Mouse (Mus musculus): ENCODE measurements around the gene Nr1d2. TPM values are rescaled to one million over a fixed set of nuclear protein-coding genes. Genes with fewer than 3 reads are reported as not detected.
"Not testable (repeated sequence)": the region's sequence is repeated elsewhere in the genome, so short reads cannot be mapped to it uniquely, and the experiment has no call there.

The Nr1d2 gene
- polyA plus RNA-seq (2015; fragmentation: Nextera tagmentation; extraction: Ambion mirVana), result 9.6 and 9.9 TPM in 2 replicates

DNA sequence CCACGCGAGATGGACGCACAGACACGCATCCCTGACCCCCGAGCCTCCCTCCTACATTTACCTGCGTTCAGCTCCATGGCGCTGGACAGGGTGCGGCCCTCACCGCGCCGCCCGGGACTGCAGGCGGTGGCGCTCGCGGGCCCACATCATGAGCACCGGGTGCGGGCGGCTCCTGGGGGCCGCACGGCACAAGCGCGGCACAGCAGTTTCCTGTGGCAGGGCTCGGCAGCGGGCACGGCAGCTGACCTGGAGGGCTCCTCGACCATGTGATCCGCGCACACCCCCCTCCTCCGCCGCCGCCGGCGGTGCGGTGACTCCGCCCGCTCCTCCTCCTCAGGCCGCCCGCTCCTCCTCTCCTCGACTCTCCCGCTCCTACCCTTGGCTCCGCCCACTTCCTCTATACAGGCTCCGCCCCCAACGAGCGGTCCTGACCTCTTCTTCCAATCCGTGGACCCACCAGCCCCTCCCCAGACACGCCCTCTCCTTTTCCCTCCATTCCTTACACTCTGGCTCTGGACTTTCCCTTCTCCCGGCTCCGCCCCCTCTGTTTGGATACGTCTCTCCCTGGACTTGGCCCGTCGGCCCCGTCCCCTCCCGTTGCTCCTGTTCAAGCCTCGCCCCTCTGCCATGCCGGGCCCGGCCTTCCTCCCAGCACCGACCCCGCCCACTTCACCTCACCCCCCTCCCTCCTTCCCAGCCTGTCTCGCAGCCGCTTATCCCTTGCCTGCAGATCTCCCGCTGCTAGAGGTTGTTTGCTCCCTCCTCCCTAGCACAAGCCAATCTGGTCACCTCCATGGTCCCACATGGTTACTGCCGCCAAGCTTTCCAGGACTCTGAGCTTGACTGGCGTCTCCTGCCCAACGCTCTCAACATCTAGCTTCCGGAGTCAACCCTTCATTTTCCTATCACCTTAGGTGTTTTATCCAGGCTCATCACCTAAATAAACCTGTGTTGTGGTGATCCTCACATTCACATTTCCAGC, at the start of gene Nr1d2:
Gene Nr1d2, minus strand, starts transcription at position 378 of the 982 bp plus-strand sequence.
- Histone ChIP-seq H3K4me1 (peaks cover 13% of the 10 kb centered on the region; the same call in 1 of the 2 replicates), H3K27me3 (no peaks in the 10 kb centered on the region), H3K9ac (peak within 1 kb of the TSS; percentile 61), H3K4me3 (replicated peaks) (peak within 1 kb of the TSS; percentile 69), H3K4me2 (peak within 1 kb of the TSS; percentile 76), H3K36me3 (no peaks in the 10 kb centered on the region), H3K27ac (peak within 1 kb of the TSS; percentile 94), H3K9me3 (replicated peaks) (no peaks in the 10 kb centered on the region)
- peak; percentile 95 for ATAC-seq (replicated peaks; ENCODE audit: low FRiP score)
- WGBS, result under 1% methylated on average over 66 of the region's 66 CpGs

DNA sequence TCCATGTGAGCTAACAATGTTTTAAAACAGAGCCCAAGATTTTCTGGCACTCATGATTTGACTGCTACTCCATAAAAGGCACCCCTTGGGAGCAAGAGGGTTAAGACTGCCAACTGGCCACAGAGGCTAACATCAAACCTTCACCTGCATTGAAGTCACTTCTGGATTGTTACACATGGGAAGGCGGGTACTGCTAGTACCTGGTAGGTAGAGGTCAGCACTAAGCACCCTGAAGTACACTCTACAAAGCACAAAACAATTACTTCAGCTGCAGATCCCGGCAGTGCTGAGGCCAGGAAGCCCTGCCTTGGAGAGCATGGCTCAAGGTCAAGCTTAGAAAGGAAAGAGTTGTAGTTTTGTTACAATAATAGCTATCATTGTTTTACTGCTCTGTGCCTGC, 48.5 kb upstream of the Nr1d2 start:
- no peak overlapping the region for H3K4me2 ChIP-seq
- no peaks in the 10 kb centered on the region for H3K4me1 ChIP-seq
- 68% methylated on average over 2 of the region's 2 CpGs for WGBS
- H3K27me3 ChIP-seq, result no peaks in the 10 kb centered on the region
- H3K27ac ChIP-seq, result no peak overlapping the region
- peaks cover 16% of the 10 kb centered on the region for H3K36me3 ChIP-seq
- no peak overlapping the region for H3K9ac ChIP-seq
- H3K9me3 ChIP-seq (replicated peaks), result no peaks in the 10 kb centered on the region
- no peak overlapping the region for H3K4me3 ChIP-seq (replicated peaks)
- ATAC-seq (replicated peaks; ENCODE audit: low FRiP score), result no peak

DNA sequence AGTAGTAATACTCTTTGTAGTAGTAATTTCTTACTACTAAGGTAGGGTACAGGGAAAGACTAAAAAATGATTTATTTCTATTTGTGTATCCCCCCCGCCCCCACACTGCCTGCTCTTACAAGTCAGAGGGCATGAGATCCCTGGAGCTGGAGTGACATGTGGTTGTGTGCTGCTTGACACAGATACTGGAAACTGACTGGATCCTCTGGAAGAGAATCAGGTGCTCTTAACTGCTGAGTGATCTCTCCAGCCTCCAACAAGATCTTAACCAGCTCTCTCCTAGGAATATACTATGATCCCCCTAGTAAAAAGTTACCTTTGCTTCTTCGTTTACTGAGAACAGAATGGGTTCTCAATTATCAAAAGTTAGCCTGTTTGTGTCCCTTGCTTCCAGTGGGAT, 47.5 kb upstream of the Nr1d2 start:
- Histone ChIP-seq H3K27ac (no peak overlapping the region), H3K4me1 (no peaks in the 10 kb centered on the region), H3K4me3 (replicated peaks) (no peak overlapping the region), H3K36me3 (peaks cover 26% of the 10 kb centered on the region), H3K4me2 (no peak overlapping the region), H3K9ac (no peak overlapping the region), H3K27me3 (no peaks in the 10 kb centered on the region), H3K9me3 (replicated peaks) (no peaks in the 10 kb centered on the region)
- ATAC-seq (replicated peaks; ENCODE audit: low FRiP score), result no peak
- 92% methylated on average over 2 of the region's 2 CpGs for WGBS

DNA sequence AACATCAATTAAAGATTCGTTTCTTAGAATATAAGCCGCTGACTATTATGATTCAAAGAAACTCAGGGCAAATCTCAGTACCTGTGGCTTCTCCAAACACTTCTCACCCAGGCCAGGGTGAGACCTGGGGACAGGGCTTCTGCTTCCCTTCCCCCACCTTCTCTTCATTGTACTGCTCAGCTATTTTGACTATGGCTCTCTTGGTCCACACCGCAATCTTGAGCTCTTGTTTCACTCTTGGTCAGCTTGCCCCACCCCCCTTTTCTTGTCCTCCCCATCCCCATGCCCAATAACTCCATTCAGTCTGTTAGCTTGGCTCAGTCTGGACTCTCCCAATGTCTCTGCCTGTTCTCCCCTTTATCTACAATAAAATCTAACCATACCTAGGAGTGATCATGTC, 46.5 kb upstream of the Nr1d2 start:
- peaks cover 32% of the 10 kb centered on the region for H3K36me3 ChIP-seq
- no peak overlapping the region for H3K4me3 ChIP-seq (replicated peaks)
- H3K4me2 ChIP-seq, result no peak overlapping the region
- no peak overlapping the region for H3K9ac ChIP-seq
- 82% methylated on average over 3 of the region's 3 CpGs for WGBS
- no peaks in the 10 kb centered on the region for H3K9me3 ChIP-seq (replicated peaks)
- ATAC-seq (replicated peaks; ENCODE audit: low FRiP score), result no peak
- H3K27me3 ChIP-seq, result no peaks in the 10 kb centered on the region
- no peaks in the 10 kb centered on the region for H3K4me1 ChIP-seq
- H3K27ac ChIP-seq, result no peak overlapping the region

DNA sequence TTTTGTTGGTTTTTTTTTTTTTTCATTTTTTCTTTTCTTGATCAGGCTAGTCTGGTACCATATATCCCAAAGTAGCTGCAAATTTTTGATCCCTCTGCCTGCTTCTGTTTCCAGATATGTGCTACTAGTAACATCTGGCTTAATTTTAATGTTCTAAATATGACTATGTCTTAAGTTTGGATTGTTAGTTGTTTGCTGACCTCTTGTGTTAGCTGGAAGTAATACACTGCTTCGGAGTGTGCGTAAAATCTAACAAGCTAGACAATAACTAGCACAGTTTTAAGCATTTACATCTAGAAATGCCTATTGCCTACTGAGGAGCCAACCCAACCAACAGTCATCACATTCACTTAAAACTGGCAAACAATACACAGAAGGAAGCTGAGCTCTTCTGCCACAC, 45.7 kb upstream of the Nr1d2 start:
- ATAC-seq (replicated peaks; ENCODE audit: low FRiP score), result no peak
- Histone ChIP-seq H3K27ac (no peak overlapping the region), H3K9ac (no peak overlapping the region), H3K4me1 (no peaks in the 10 kb centered on the region), H3K9me3 (replicated peaks) (no peaks in the 10 kb centered on the region), H3K4me2 (no peak overlapping the region), H3K36me3 (peaks cover 40% of the 10 kb centered on the region), H3K4me3 (replicated peaks) (no peak overlapping the region), H3K27me3 (no peaks in the 10 kb centered on the region)
- 88% methylated on average over 2 of the region's 2 CpGs for WGBS

DNA sequence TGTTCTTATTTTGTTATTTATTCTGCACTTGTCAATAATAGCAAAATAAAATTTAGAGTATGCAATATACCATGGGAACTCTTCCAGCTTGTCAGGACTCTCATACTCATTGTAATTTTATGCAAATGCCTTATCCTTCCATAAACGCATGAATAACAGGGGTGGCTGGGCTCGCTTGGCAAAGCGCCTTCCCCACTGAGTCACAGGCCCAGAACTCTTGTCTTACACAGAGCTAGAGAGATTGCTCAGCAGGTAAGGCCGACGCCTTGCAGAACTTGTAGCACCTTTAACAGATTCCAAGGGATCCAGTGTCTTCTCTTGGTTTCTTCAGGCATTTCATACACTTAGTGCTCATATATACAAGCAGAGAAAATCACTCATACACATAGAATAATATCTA, 41.4 kb upstream of the Nr1d2 start:
- Histone ChIP-seq H3K4me2 (no peak overlapping the region), H3K27ac (no peak overlapping the region), H3K4me3 (replicated peaks) (no peak overlapping the region), H3K27me3 (no peaks in the 10 kb centered on the region), H3K9me3 (replicated peaks) (no peaks in the 10 kb centered on the region), H3K36me3 (peaks cover 70% of the 10 kb centered on the region), H3K4me1 (no peaks in the 10 kb centered on the region), H3K9ac (no peak overlapping the region)
- no peak for ATAC-seq (replicated peaks; ENCODE audit: low FRiP score)
- WGBS, result 94% methylated on average over 5 of the region's 5 CpGs

DNA sequence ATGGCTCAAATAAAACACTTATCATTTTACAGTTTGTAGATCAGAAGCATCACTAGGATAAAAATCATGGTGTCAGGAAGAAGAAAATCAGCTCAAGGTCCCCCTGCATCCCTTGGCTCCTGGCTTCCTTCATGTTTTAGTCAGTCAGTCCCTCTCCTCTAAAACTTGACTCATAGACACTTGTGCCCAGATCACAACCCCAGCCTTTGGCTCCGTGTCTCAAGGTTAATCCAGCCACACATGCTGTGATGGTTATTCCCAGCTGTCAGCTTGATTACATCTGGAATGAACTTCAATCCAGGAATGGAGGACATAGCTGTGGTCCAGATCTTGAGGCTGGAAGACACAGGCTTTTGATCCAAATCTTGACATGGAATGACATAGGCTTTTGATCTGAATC, 35.6 kb upstream of the Nr1d2 start:
- H3K4me3 ChIP-seq (replicated peaks), result no peak overlapping the region
- 94% methylated on average over 1 of the region's 1 CpGs for WGBS
- no peaks in the 10 kb centered on the region for H3K9me3 ChIP-seq (replicated peaks)
- no peaks in the 10 kb centered on the region for H3K27me3 ChIP-seq
- H3K4me2 ChIP-seq, result no peak overlapping the region
- H3K9ac ChIP-seq, result no peak overlapping the region
- ATAC-seq (replicated peaks; ENCODE audit: low FRiP score), result no peak
- peaks cover 8% of the 10 kb centered on the region for H3K4me1 ChIP-seq
- H3K27ac ChIP-seq, result no peak overlapping the region
- peaks cover 31% of the 10 kb centered on the region for H3K36me3 ChIP-seq

DNA sequence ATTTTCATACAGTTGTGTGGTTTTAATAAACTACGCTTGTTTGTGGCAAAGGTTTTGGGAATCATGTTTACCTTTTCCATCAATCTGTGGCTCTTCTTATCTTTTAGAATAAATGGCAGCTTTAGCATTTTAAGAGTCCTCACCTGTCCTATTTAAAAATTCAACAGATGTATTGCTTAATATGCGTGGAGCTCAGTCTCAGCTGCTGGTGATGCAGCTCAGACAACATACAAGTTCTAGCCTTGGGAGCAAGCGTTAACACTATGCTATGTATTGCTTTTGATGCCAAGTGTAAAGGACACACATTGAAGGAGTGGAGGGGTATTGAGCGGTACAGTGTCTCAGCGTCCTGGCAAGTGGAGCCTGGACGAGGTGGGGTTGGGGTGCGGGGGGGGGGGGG, 32.7 kb upstream of the Nr1d2 start:
- peak overlapping the region; percentile 88 for H3K4me3 ChIP-seq (replicated peaks)
- peak overlapping the region; percentile 84 for H3K27ac ChIP-seq
- peak overlapping the region; percentile 63 for H3K9ac ChIP-seq
- H3K4me1 ChIP-seq, result peaks cover 15% of the 10 kb centered on the region
- H3K4me2 ChIP-seq, result peak overlapping the region; percentile 76
- WGBS, result 8% methylated on average over 6 of the region's 7 CpGs
- no peak for ATAC-seq (replicated peaks; ENCODE audit: low FRiP score)
- H3K9me3 ChIP-seq (replicated peaks), result no peaks in the 10 kb centered on the region
- H3K27me3 ChIP-seq, result no peaks in the 10 kb centered on the region
- peaks cover 28% of the 10 kb centered on the region for H3K36me3 ChIP-seq

DNA sequence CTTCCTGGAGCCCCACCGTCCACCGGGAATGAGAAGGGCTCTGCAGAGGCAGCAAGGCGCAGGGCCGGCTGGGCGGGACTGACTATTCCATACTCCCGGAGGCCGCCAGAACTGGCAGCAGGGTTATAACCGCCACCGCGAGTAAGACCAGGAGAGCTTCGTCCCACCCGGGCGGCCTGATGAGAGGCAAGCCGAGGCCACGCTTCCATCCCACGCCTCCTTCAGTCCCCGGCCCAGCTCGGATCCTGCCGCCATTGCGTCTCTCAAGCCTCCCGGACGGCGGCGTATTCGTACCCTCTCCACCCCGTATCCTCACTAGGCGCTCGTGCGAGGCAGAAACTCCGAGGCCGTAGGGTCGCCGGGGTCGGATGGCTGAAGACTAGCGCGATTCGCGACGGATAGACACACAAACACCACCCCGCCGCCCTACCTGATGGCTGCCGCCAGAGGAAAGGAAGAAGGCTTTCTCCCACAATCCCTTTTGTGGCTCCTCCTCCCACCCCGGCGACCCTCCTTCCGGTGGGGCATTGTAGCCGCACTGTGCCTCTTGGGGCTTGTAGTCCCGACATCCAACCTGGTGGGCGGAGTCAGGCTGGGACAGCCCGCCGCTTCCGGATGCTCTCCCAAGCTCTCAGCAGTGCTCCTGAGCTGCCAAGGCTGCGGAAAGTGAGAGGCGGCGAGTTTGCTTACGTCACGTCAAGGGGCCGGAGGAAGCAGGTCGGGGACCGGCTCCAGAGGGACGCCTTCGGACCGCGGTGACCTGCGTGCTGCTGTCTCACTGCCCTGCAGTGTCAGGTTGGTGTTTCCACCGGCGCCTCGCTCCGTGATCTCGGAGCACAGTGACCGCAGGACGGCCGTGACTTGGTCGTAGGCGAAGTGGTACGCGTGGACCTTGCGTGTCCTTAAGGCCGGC, 31.9 kb upstream of the Nr1d2 start, which contains the start of the genes Nkiras1 and Rpl15:
Gene Nkiras1, plus strand, starts transcription at position 608 of the 913 bp plus-strand sequence.
Gene Rpl15, minus strand, starts transcription at position 863 of the 913 bp plus-strand sequence.
- Histone ChIP-seq H3K4me2 (peak within 1 kb of the TSS; percentile 76), H3K4me1 (peaks cover 15% of the 10 kb centered on the region), H3K27me3 (no peaks in the 10 kb centered on the region), H3K9ac (peak within 1 kb of the TSS; percentile 96), H3K36me3 (peaks cover 32% of the 10 kb centered on the region), H3K27ac (peak within 1 kb of the TSS; percentile 84), H3K4me3 (replicated peaks) (peak within 1 kb of the TSS; percentile 88), H3K9me3 (replicated peaks) (no peaks in the 10 kb centered on the region)
- WGBS, result 0% methylated on average over 78 of the region's 78 CpGs
- ATAC-seq (replicated peaks; ENCODE audit: low FRiP score), result peak; percentile 100

DNA sequence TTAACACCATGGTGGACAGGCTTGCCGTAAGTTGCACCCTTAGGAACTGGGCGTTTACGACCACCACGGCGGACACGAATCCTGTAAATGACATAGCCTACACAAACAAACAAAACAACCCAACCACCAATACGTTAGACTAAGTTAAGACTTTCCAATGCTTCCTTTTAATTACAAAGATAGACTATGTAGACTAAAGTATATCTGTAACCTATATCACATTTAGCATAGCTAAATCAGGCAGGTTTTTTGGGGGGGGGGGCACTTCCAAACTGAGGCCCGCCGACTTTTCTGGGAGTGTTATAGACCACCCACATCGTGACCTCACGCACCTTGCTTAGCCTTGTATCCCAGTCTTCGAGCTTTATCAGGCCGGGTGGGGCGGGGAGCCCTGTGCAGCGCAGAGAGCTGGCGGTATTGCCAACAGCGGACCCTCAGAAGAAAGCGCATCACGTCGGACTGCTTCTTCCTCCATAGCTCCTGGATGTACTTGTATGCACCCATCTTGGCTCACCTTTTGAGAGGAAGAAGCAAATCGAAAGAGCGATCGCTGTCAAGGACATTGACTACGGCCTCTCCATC, 31.1 kb upstream of the Nr1d2 start:
- not testable (repeated sequence) for H3K27me3 ChIP-seq; H3K9me3 ChIP-seq (replicated peaks); ATAC-seq (replicated peaks; ENCODE audit: low FRiP score)
- Histone ChIP-seq H3K27ac (peak overlapping the region; percentile 83), H3K4me1 (peaks cover 15% of the 10 kb centered on the region), H3K4me3 (replicated peaks) (peak overlapping the region; percentile 88), H3K36me3 (peaks cover 35% of the 10 kb centered on the region), H3K4me2 (peak overlapping the region; percentile 64), H3K9ac (peak overlapping the region; percentile 96)
- under 1% methylated on average over 24 of the region's 24 CpGs for WGBS

DNA sequence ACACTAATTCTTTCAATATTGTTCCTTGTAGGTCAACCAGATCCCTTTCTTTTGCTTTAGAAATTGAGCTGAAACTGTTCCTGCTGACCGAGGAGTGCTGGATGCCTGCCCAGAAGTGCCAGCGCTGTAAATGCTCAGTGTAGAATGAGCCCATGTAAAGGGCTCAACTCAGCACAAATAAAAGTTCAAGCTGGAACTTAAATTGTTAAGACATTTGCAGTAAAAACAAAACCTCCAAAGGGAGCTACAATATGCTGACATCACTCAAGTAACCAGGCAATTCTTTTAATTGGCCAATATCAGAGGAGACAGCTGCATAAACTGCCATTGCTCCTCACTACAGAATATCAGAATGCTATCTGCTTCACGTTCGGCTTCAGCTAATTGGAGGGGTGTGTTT, 24.5 kb upstream of the Nr1d2 start:
- WGBS, result 62% methylated on average over 4 of the region's 4 CpGs
- Histone ChIP-seq H3K4me1 (0 out of 2 replicates have a peak, but pooled peaks cover under 1% of the 10 kb centered on the region), H3K36me3 (peaks cover 40% of the 10 kb centered on the region), H3K27ac (no peak overlapping the region), H3K9me3 (replicated peaks) (0 out of 2 replicates have a peak, but pooled peaks cover 5% of the 10 kb centered on the region), H3K4me2 (no peak overlapping the region), H3K4me3 (replicated peaks) (no peak overlapping the region), H3K27me3 (no peaks in the 10 kb centered on the region), H3K9ac (no peak overlapping the region)
- ATAC-seq (replicated peaks; ENCODE audit: low FRiP score), result no peak
